Mouse (Mus musculus) midbrain, embryonic 15.5 days (tissue): Measurements from ENCODE around the gene Slc22a8. TPM values are rescaled to one million over a fixed set of nuclear protein-coding genes. Genes with fewer than 3 reads are reported as not detected.

Experiments used
- ATAC-seq: fragments of 200-750 bp; cut with Nextera tagmentation; replicated peaks from 2 replicates; pipeline ENCODE4 v1.8.0; 2017; ENCODE audit warnings: moderate TSS enrichment
- H3K27ac ChIP-seq: fragments of 300-500 bp; sonication (generic); 2 replicates; pipeline ENCODE4 v1.5.1; 2015; ENCODE audit warnings: mild to moderate bottlenecking, inconsistent platforms
- H3K27me3 ChIP-seq: fragments of 300-500 bp; sonication (generic); replicated peaks from 2 replicates; pipeline ENCODE4 v1.6.1; 2015; ENCODE audit warnings: inconsistent platforms
- H3K36me3 ChIP-seq: fragments of 300-500 bp; sonication (generic); replicated peaks from 2 replicates; pipeline ENCODE4 v1.6.1; 2015; ENCODE audit warnings: inconsistent platforms
- H3K4me1 ChIP-seq: fragments of 300-500 bp; sonication (generic); 2 replicates; pipeline ENCODE4 v1.6.1; 2015; ENCODE audit warnings: inconsistent platforms
- H3K4me2 ChIP-seq: fragments of 300-500 bp; sonication (generic); 2 replicates; pipeline ENCODE4 v1.6.1; 2015; ENCODE audit warnings: inconsistent platforms, mild to moderate bottlenecking, moderate library complexity
- H3K4me3 ChIP-seq: fragments of 300-500 bp; sonication (generic); 2 replicates; pipeline ENCODE4 v1.5.1; 2015; ENCODE audit warnings: mild to moderate bottlenecking, inconsistent platforms
- H3K9ac ChIP-seq: fragments of 300-500 bp; sonication (generic); 2 replicates; pipeline ENCODE4 v1.6.1; 2015; ENCODE audit warnings: mild to moderate bottlenecking, inconsistent platforms
- H3K9me3 ChIP-seq: fragments of 300-500 bp; sonication (generic); 2 replicates; pipeline ENCODE4 v1.6.1; 2016; ENCODE audit warnings: inconsistent platforms
- WGBS: fragments of 180-500 bp; shearing (Covaris S2); methylation state at CpG from one replicate; pipeline ENCODE4 v1.1.7; 2015; ENCODE audit warnings: mixed read lengths; 5-methylcytosine and 5-hydroxymethylcytosine counted together
- polyA plus RNA-seq: library from polyadenylated mRNA; unstranded; fragments of >200 nt; fragmentation: Nextera tagmentation; extraction: Ambion mirVana; gene quantifications from 2 replicates; pipeline ENCODE4 v1.2.1, GENCODE M21; 2015

Slc22a8 gene
- polyA plus RNA-seq, 1 experiment from 2014 or later, result 12.1 TPM

- H3K4me1 ChIP-seq, result no peaks in the 10 kb centered on the region
- no peak overlapping the region for H3K9ac ChIP-seq
- no peaks in the 10 kb centered on the region for H3K36me3 ChIP-seq
- WGBS, result 74% methylated on average over 2 of the region's 2 CpGs
- ATAC-seq, result no peak
- no peaks in the 10 kb centered on the region for H3K9me3 ChIP-seq
- H3K4me3 ChIP-seq, result no peak overlapping the region
- no peak overlapping the region for H3K27ac ChIP-seq
- H3K27me3 ChIP-seq, result no peaks in the 10 kb centered on the region
- H3K4me2 ChIP-seq, result no peak overlapping the region
Measured at GRCm38 (mm10) chr19:8646393-8646792, 55.3 kb downstream of the Slc22a8 start.

- no peaks in the 10 kb centered on the region for H3K36me3 ChIP-seq
- no peak overlapping the region for H3K4me3 ChIP-seq
- H3K4me2 ChIP-seq, result no peak overlapping the region
- no peaks in the 10 kb centered on the region for H3K9me3 ChIP-seq
- H3K27ac ChIP-seq, result no peak overlapping the region
- no peak for ATAC-seq
- no peak overlapping the region for H3K9ac ChIP-seq
- no peaks in the 10 kb centered on the region for H3K4me1 ChIP-seq
- no peaks in the 10 kb centered on the region for H3K27me3 ChIP-seq
Measured at GRCm38 (mm10) chr19:8655833-8656232, 64.8 kb downstream of the Slc22a8 start.

GRCm38 (mm10) chr19:8656341-8656740 is 65.3 kb downstream of the Slc22a8 start:
- Histone ChIP-seq H3K4me1 (no peaks in the 10 kb centered on the region), H3K27me3 (no peaks in the 10 kb centered on the region), H3K9ac (no peak overlapping the region), H3K9me3 (no peaks in the 10 kb centered on the region), H3K4me2 (no peak overlapping the region), H3K36me3 (no peaks in the 10 kb centered on the region), H3K4me3 (no peak overlapping the region), H3K27ac (no peak overlapping the region)
- WGBS, result 66% methylated on average over 4 of the region's 4 CpGs
- ATAC-seq, result no peak

Other genes starting within 250 kb of the Slc22a8 start
- gene Slc22a30, start 186.1 kb upstream of the Slc22a8 start, polyA plus RNA-seq, result not detected in 2 replicates
- 15.3 and 19.7 TPM in 2 replicates for gene Slc22a6, start 26.8 kb downstream of the Slc22a8 start, polyA plus RNA-seq
- gene Chrm1, start 72.5 kb downstream of the Slc22a8 start, polyA plus RNA-seq, result 0.81 and 0.86 TPM in 2 replicates
- 165 and 174 TPM in 2 replicates for gene Slc3a2, start 132.1 kb downstream of the Slc22a8 start, polyA plus RNA-seq
- 100.0 and 103 TPM in 2 replicates for gene Wdr74, start 144.6 kb downstream of the Slc22a8 start, polyA plus RNA-seq
- 1.5 and 1.7 TPM in 2 replicates for gene 1700092M07Rik, start 149.5 kb downstream of the Slc22a8 start, polyA plus RNA-seq
- gene Stx5a, start 150.2 kb downstream of the Slc22a8 start, polyA plus RNA-seq, result 121 and 123 TPM in 2 replicates
- gene Nxf1, start 165.8 kb downstream of the Slc22a8 start, polyA plus RNA-seq, result 161 and 171 TPM in 2 replicates
- gene Tmem223, start 179.7 kb downstream of the Slc22a8 start, polyA plus RNA-seq, result 212 and 213 TPM in 2 replicates
- 27.1 and 31.8 TPM in 2 replicates for gene Tmem179b, start 183.2 kb downstream of the Slc22a8 start, polyA plus RNA-seq
- gene Taf6l, start 195.2 kb downstream of the Slc22a8 start, polyA plus RNA-seq, result 32.6 and 34.0 TPM in 2 replicates
- 129 and 132 TPM in 2 replicates for gene Polr2g, start 207.3 kb downstream of the Slc22a8 start, polyA plus RNA-seq
- gene Zbtb3, start 211.3 kb downstream of the Slc22a8 start, polyA plus RNA-seq, result 8.4 and 8.7 TPM in 2 replicates
- gene Ttc9c, start 228.1 kb downstream of the Slc22a8 start, polyA plus RNA-seq, result 59.8 and 60.4 TPM in 2 replicates
- gene Hnrnpul2, start 228.8 kb downstream of the Slc22a8 start, polyA plus RNA-seq, result 6.6 and 6.7 TPM in 2 replicates
- gene AC129217.1, start 238.5 kb downstream of the Slc22a8 start, polyA plus RNA-seq, result not detected in 2 replicates
- gene Bscl2, start 246.2 kb downstream of the Slc22a8 start, polyA plus RNA-seq, result 100 and 105 TPM in 2 replicates
- 479 and 483 TPM in 2 replicates for gene Gng3, start 247.9 kb downstream of the Slc22a8 start, polyA plus RNA-seq